Mouse (Mus musculus) G1E (cell line): Measurements from ENCODE around the gene Pcsk2.

Experiments used
- CTCF ChIP-seq: IDR thresholded peaks from 2 replicates; pipeline ENCODE4 v1.5.1; 2012; ENCODE audit warnings: low read depth, low read length, inconsistent platforms, mixed read lengths
- GATA1 ChIP-seq: IDR thresholded peaks from 2 replicates; pipeline ENCODE4 v1.6.1; 2012; ENCODE audit warnings: borderline replicate concordance, low read length, inconsistent platforms, mixed read lengths
- GATA2 ChIP-seq: IDR thresholded peaks from 2 replicates; pipeline ENCODE4 v1.6.1; 2012; ENCODE audit warnings: low read depth, low read length, inconsistent platforms, borderline replicate concordance
- POLR2AphosphoS5 ChIP-seq: IDR thresholded peaks from 2 replicates; pipeline ENCODE4 v1.6.1; 2012; ENCODE audit warnings: low read depth, low read length, inconsistent platforms; ENCODE audit not compliant: insufficient replicate concordance
- TAL1 ChIP-seq: conservative IDR thresholded peaks from 2 replicates; pipeline ENCODE4 v1.6.1; 2012; ENCODE audit warnings: low read depth, low read length, inconsistent platforms, mixed read lengths

- TF ChIP-seq GATA1 (no peak), CTCF (no peak), TAL1 (no peak), POLR2AphosphoS5 (no peak), GATA2 (no peak)
Observed at GRCm38 (mm10) chr2:143560384-143560783, 14.4 kb downstream of the Pcsk2 start.
